Mouse (Mus musculus) limb, embryonic 12.5 days (tissue): ENCODE measurements at regions not wholly inside any gene's neighbourhood (a gene's known extent, or its start where the extent isn't known, plus 50 kb on each side); places are given as distances from the start of the nearest gene placed in this dataset.

Source experiments
- ATAC-seq: fragments of 200-750 bp; cut with Nextera tagmentation; 2 replicates; pipeline ENCODE4 v1.8.0; 2017; ENCODE audit warnings: low read depth, moderate TSS enrichment; ENCODE audit not compliant: insufficient number of reproducible peaks, insufficient read depth, low FRiP score, low TSS enrichment
- H3K27ac ChIP-seq: fragments of 300-500 bp; sonication (generic); 2 replicates; pipeline ENCODE4 v1.5.1; 2016; ENCODE audit warnings: mild to moderate bottlenecking, moderate library complexity
- H3K27me3 ChIP-seq: fragments of 300-500 bp; sonication (generic); 2 replicates; pipeline ENCODE4 v1.6.1; 2016; ENCODE audit warnings: mild to moderate bottlenecking, moderate library complexity
- H3K36me3 ChIP-seq: fragments of 300-500 bp; sonication (generic); 2 replicates; pipeline ENCODE4 v1.6.1; 2016; ENCODE audit warnings: mild to moderate bottlenecking, moderate library complexity
- H3K4me1 ChIP-seq: fragments of 300-500 bp; sonication (generic); replicated peaks from 2 replicates; pipeline ENCODE4 v1.6.1; 2016
- H3K4me2 ChIP-seq: fragments of 300-500 bp; sonication (generic); 2 replicates; pipeline ENCODE4 v1.6.1; 2016; ENCODE audit warnings: mild to moderate bottlenecking, moderate library complexity
- H3K4me3 ChIP-seq: fragments of 300-500 bp; sonication (generic); replicated peaks from 2 replicates; pipeline ENCODE4 v1.5.1; 2016; ENCODE audit warnings: mild to moderate bottlenecking
- H3K9ac ChIP-seq: fragments of 300-500 bp; sonication (generic); replicated peaks from 2 replicates; pipeline ENCODE4 v1.6.1; 2016; ENCODE audit warnings: mild to moderate bottlenecking, moderate library complexity
- H3K9me3 ChIP-seq: fragments of 300-500 bp; sonication (generic); 2 replicates; pipeline ENCODE4 v1.6.1; 2016; ENCODE audit warnings: mild to moderate bottlenecking, moderate library complexity
- WGBS: fragments of 180-500 bp; shearing (Covaris S2); methylation state at CpG from one replicate; pipeline ENCODE4 v1.1.7; 2016; 5-methylcytosine and 5-hydroxymethylcytosine counted together

DNA sequence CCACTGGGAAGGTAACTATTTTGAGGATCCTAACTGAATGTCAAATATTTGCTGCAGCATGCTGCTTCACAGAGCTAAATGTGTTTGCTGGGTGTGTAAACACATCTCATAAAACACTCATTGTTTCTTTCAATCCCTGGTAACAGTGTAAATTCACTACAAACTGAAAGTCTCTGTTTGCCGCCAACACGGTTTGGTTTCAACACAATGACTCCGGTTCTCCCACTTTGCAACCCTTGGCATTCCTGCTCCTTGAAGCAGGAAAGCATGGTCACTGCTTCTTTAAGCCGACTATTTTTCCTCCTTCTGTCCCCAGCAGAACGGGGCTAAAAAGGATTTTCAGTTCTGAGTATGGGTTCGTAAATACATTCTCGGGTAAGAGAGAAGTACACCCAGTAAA is 328.3 kb downstream of the Klf6 start:
- Histone ChIP-seq H3K27ac (no peak overlapping the region), H3K4me1 (peaks cover 8% of the 10 kb centered on the region; the same call in 1 of the 2 replicates), H3K36me3 (no peaks in the 10 kb centered on the region), H3K27me3 (peaks cover 5% of the 10 kb centered on the region; the same call in 1 of the 2 replicates), H3K9me3 (0 out of 2 replicates have a peak, but pooled peaks cover 3% of the 10 kb centered on the region), H3K9ac (no peak overlapping the region), H3K4me2 (no peak overlapping the region), H3K4me3 (no peak overlapping the region)
- no peak for ATAC-seq
- 58% methylated on average over 7 of the region's 7 CpGs for WGBS

DNA sequence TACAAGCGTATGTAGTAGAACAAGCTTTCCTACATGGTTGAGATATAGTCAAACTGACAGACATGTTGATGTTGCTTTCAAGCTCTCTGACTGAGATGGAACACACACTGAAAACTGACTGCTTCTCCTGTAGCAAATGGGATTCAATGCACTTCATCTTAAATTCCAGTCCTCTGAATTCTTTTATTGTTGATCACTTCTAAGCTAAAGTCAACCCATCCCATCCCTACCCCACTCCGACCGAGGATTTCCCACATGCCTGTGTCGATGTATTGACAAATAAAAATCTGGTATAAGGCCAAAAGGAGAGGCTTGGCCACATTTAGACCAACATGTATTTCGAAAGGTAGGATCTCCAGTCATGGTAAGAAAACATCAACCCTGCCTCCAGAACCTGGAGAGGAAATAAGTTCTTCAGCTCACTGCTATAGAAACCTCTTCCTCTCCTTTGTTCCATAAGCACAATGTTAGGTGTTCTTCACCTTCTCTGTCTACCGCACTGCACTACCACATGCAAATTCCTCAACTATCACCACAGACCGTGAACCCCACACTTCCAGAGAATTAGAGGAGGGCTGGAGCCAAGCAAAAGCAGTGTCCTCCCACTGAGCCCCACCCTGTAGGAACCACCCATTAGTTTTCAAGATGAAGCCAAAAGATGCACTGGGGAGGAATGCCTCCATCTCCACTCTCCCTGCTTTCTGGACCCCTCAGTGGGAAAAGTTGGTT is 330.1 kb downstream of the Klf6 start:
- peaks cover 8% of the 10 kb centered on the region; the same call in 1 of the 2 replicates for H3K4me1 ChIP-seq
- no peak overlapping the region for H3K9ac ChIP-seq
- ATAC-seq, result no peak
- no peak overlapping the region for H3K27ac ChIP-seq
- 90% methylated on average over 7 of the region's 7 CpGs for WGBS
- H3K4me3 ChIP-seq, result no peak overlapping the region
- H3K36me3 ChIP-seq, result no peaks in the 10 kb centered on the region
- H3K4me2 ChIP-seq, result no peak overlapping the region
- H3K27me3 ChIP-seq, result peaks cover 5% of the 10 kb centered on the region; the same call in 1 of the 2 replicates
- 0 out of 2 replicates have a peak, but pooled peaks cover under 1% of the 10 kb centered on the region for H3K9me3 ChIP-seq

DNA sequence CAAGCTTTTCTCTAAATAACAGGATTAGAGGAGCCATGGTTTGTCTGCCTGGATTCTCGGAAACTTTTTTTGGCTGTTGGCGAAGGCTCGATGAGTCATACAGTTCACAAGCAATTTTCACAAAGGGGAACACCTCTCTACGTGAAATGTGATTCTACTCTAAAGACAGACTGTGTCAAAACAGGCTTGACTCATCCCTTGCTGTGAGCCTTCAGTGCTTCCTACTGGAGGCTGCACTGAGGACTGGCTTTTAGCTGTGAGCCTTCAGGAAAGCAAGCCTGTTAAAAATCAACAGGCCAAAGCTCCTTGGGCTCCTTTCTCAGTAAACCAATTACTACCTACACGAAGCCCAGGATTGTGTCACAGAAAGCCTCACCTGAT is 330.6 kb downstream of the Klf6 start:
- no peak overlapping the region for H3K4me3 ChIP-seq
- no peaks in the 10 kb centered on the region for H3K36me3 ChIP-seq
- peaks cover 8% of the 10 kb centered on the region; the same call in 1 of the 2 replicates for H3K4me1 ChIP-seq
- ATAC-seq, result no peak
- no peak overlapping the region for H3K4me2 ChIP-seq
- no peaks in the 10 kb centered on the region for H3K9me3 ChIP-seq
- H3K27me3 ChIP-seq, result peaks cover 5% of the 10 kb centered on the region; the same call in 1 of the 2 replicates
- WGBS, result 73% methylated on average over 5 of the region's 5 CpGs
- no peak overlapping the region for H3K9ac ChIP-seq
- no peak overlapping the region for H3K27ac ChIP-seq

DNA sequence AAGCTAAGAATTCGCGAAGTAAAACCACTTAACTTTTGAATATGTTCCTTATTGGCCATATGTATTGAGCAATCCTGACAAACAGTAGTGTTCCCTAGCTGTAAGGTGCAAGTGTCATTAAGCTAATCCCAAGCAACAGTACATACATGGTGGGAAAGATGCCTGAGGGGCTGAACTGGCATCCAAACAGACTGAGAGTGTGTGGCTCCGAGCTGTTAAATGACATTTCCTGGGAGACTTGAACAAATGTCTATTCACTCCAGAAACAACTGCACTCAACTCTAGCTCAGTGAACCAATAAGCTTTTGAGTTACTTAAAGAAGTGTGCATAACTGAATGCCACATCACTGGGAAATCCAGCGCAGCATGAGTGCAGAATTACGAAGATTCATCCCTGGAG is 335.4 kb downstream of the Klf6 start:
- Histone ChIP-seq H3K4me3 (no peak overlapping the region), H3K4me1 (peaks cover 9% of the 10 kb centered on the region; the same call in 1 of the 2 replicates), H3K9ac (no peak overlapping the region), H3K36me3 (no peaks in the 10 kb centered on the region), H3K4me2 (no peak overlapping the region), H3K27ac (no peak overlapping the region), H3K27me3 (peaks cover 2% of the 10 kb centered on the region; the same call in 1 of the 2 replicates), H3K9me3 (no peaks in the 10 kb centered on the region)
- ATAC-seq, result no peak
- WGBS, result 83% methylated on average over 5 of the region's 5 CpGs

- Histone ChIP-seq H3K27me3 (no peaks in the 10 kb centered on the region), H3K4me1 (peaks cover 3% of the 10 kb centered on the region; the same call in 1 of the 2 replicates)
Measured at GRCm38 (mm10) chr13:6199107-6199506, 337.8 kb downstream of the Klf6 start.

GRCm38 (mm10) chr13:6201516-6201915 is 340.2 kb downstream of the Klf6 start:
- no peak for ATAC-seq
- Histone ChIP-seq H3K9ac (no peak overlapping the region), H3K27ac (no peak overlapping the region), H3K4me2 (no peak overlapping the region), H3K9me3 (no peaks in the 10 kb centered on the region), H3K4me3 (no peak overlapping the region), H3K4me1 (peaks cover 3% of the 10 kb centered on the region; the same call in 1 of the 2 replicates), H3K27me3 (no peaks in the 10 kb centered on the region), H3K36me3 (no peaks in the 10 kb centered on the region)
- 37% methylated on average over 1 of the region's 1 CpGs for WGBS

More at GRCm38 (mm10) chr13:6199107-6199506, 337.8 kb downstream of the Klf6 start:
- H3K4me2 ChIP-seq, result no peak overlapping the region
- no peak overlapping the region for H3K9ac ChIP-seq
- H3K27ac ChIP-seq, result no peak overlapping the region
- H3K9me3 ChIP-seq, result no peaks in the 10 kb centered on the region
- ATAC-seq, result no peak
- WGBS, result 88% methylated on average over 6 of the region's 6 CpGs
- no peak overlapping the region for H3K4me3 ChIP-seq
- no peaks in the 10 kb centered on the region for H3K36me3 ChIP-seq

GRCm38 (mm10) chr13:6204801-6205200 is 343.1 kb upstream of the Pitrm1 start:
- Histone ChIP-seq H3K4me1 (peaks cover 3% of the 10 kb centered on the region; the same call in 1 of the 2 replicates), H3K27me3 (no peaks in the 10 kb centered on the region), H3K9ac (no peak overlapping the region), H3K36me3 (no peaks in the 10 kb centered on the region), H3K27ac (no peak overlapping the region), H3K4me2 (no peak overlapping the region), H3K4me3 (no peak overlapping the region), H3K9me3 (no peaks in the 10 kb centered on the region)
- WGBS, result 42% methylated on average over 4 of the region's 4 CpGs
- ATAC-seq, result no peak

DNA sequence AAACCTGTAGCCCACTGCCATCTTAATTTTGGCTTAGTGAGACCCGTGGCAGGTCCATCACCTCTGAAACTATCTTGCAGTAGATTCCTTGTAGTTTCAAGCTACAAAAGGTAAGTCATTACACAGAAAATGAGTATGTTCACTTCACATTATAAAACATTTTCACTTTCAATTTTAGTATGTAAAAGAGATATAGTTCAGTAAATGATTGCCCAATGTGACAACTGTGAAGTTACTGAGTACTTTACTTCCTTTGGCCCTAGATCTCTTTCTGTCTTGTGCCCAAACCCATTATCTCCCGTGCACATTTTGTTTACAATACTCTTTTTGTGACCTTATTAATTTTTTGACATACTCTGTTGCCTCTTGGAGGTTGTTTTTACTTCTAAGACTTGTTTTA is 335.4 kb upstream of the Pitrm1 start:
- no peak overlapping the region for H3K27ac ChIP-seq
- no peaks in the 10 kb centered on the region for H3K9me3 ChIP-seq
- no peaks in the 10 kb centered on the region for H3K4me1 ChIP-seq
- H3K4me3 ChIP-seq, result no peak overlapping the region
- H3K36me3 ChIP-seq, result no peaks in the 10 kb centered on the region
- no peak overlapping the region for H3K9ac ChIP-seq
- ATAC-seq, result no peak
- no peaks in the 10 kb centered on the region for H3K27me3 ChIP-seq
- WGBS, result 76% methylated on average over 2 of the region's 2 CpGs
- H3K4me2 ChIP-seq, result no peak overlapping the region

DNA sequence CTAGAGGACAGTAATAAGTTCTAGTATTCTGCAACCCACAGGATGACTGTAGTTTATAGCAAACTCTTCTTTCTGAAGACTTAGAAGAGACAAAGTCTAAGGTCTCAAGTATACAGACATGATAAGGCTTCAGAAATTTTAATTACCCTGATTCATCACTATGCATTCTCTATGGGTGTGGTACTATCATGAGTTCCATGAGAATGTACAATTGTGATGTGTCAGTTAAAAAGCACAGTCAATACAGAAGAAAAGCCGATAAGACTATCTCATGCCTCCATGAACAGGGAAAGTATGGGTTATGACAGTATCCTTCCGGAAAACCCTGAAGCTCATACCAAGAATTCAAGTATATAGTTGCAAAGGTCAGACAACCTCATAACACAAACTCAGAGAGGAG is 333.8 kb upstream of the Pitrm1 start:
- no peak for ATAC-seq
- Histone ChIP-seq H3K9me3 (no peaks in the 10 kb centered on the region), H3K36me3 (no peaks in the 10 kb centered on the region), H3K27ac (no peak overlapping the region), H3K9ac (no peak overlapping the region), H3K4me1 (no peaks in the 10 kb centered on the region), H3K4me3 (no peak overlapping the region), H3K4me2 (no peak overlapping the region), H3K27me3 (no peaks in the 10 kb centered on the region)
- WGBS, result 93% methylated on average over 2 of the region's 2 CpGs

DNA sequence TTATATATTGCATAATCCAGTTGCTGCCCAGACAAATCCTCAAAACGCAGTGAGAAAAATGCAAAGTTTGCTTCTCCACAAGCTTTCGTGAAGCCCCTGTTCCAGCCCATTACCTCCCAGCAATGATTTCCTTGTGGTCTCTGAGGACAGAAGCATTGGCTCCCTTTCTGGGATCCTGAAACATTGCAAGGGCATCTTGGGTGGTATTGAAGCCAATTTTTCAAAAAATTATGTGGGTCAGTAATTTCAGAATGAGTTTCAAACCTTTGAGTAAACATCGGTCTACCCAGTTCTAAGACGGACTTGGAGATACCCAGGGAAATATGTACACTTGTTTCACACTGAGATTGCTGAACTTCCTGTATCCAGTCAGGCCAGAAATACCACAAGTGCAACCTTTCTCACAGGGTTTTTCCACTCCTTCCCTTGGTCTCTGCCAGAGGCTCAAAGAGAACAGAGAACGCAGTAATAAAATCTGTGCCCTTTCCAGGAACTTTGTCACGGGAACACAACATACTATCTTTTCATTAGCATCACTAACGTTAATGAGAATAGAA is 321.8 kb upstream of the Pitrm1 start:
- no peaks in the 10 kb centered on the region for H3K4me1 ChIP-seq
- no peak overlapping the region for H3K9ac ChIP-seq
- H3K27ac ChIP-seq, result no peak overlapping the region
- H3K36me3 ChIP-seq, result no peaks in the 10 kb centered on the region
- no peaks in the 10 kb centered on the region for H3K27me3 ChIP-seq
- no peak for ATAC-seq
- H3K4me3 ChIP-seq, result no peak overlapping the region
- H3K4me2 ChIP-seq, result no peak overlapping the region
- H3K9me3 ChIP-seq, result no peaks in the 10 kb centered on the region
- 82% methylated on average over 7 of the region's 7 CpGs for WGBS

- WGBS, result 92% methylated on average over 1 of the region's 1 CpGs
- H3K4me2 ChIP-seq, result no peak overlapping the region
Measured at GRCm38 (mm10) chr13:6228278-6228677, 319.7 kb upstream of the Pitrm1 start.

More at GRCm38 (mm10) chr13:6228278-6228677, 319.7 kb upstream of the Pitrm1 start:
- no peaks in the 10 kb centered on the region for H3K4me1 ChIP-seq
- H3K9ac ChIP-seq, result no peak overlapping the region
- no peak overlapping the region for H3K27ac ChIP-seq
- H3K9me3 ChIP-seq, result no peaks in the 10 kb centered on the region
- no peaks in the 10 kb centered on the region for H3K27me3 ChIP-seq
- no peak for ATAC-seq
- no peak overlapping the region for H3K4me3 ChIP-seq
- H3K36me3 ChIP-seq, result no peaks in the 10 kb centered on the region
